Mouse (Mus musculus) limb, embryonic 10.5 days (tissue): ENCODE measurements at regions not wholly inside any gene's neighbourhood (a gene's known extent, or its start where the extent isn't known, plus 50 kb on each side); places are given as distances from the start of the nearest gene placed in this dataset.
"Not testable (repeated sequence)": the region's sequence is repeated elsewhere in the genome, so short reads cannot be mapped to it uniquely, and the experiment has no call there.

Experiments used
- DNase-seq: peaks from one replicate; pipeline ENCODE4 v3.0.0-alpha.2; 2017; ENCODE audit warnings: low spot score
- H3K27ac ChIP-seq: fragments of 300-500 bp; sonication (generic); 2 replicates; pipeline ENCODE4 v1.5.1; 2016; ENCODE audit warnings: mild to moderate bottlenecking
- H3K27me3 ChIP-seq: fragments of 300-500 bp; sonication (generic); 2 replicates; pipeline ENCODE4 v1.6.1; 2016; ENCODE audit warnings: low read depth, mild to moderate bottlenecking; ENCODE audit not compliant: poor library complexity, severe bottlenecking
- H3K36me3 ChIP-seq: fragments of 300-500 bp; sonication (generic); 2 replicates; pipeline ENCODE4 v1.6.1; 2016; ENCODE audit warnings: mild to moderate bottlenecking, moderate library complexity
- H3K4me1 ChIP-seq: fragments of 300-500 bp; sonication (generic); 2 replicates; pipeline ENCODE4 v1.6.1; 2016
- H3K4me3 ChIP-seq: fragments of 300-500 bp; sonication (generic); 2 replicates; pipeline ENCODE4 v1.5.1; 2016; ENCODE audit warnings: mild to moderate bottlenecking, moderate library complexity
- H3K9me3 ChIP-seq: fragments of 300-500 bp; sonication (generic); replicated peaks from 2 replicates; pipeline ENCODE4 v1.6.1; 2016; ENCODE audit warnings: mild to moderate bottlenecking
- WGBS: fragments of 180-500 bp; shearing (Covaris S2); methylation state at CpG from one replicate; pipeline ENCODE4 v1.1.7; 2016; 5-methylcytosine and 5-hydroxymethylcytosine counted together

- H3K27ac ChIP-seq: no peak overlapping the region
- 91% methylated on average over 1 of the region's 1 CpGs for WGBS
- DNase-seq: no peak
- no peak overlapping the region for H3K4me3 ChIP-seq
- H3K4me1 ChIP-seq: no peaks in the 10 kb centered on the region
- H3K27me3 ChIP-seq: no peaks in the 10 kb centered on the region
- no peaks in the 10 kb centered on the region for H3K36me3 ChIP-seq
- H3K9me3 ChIP-seq: no peaks in the 10 kb centered on the region
Measured at GRCm38 (mm10) chr13:18651658-18652057, 65.4 kb upstream of the Vps41 start.

DNA sequence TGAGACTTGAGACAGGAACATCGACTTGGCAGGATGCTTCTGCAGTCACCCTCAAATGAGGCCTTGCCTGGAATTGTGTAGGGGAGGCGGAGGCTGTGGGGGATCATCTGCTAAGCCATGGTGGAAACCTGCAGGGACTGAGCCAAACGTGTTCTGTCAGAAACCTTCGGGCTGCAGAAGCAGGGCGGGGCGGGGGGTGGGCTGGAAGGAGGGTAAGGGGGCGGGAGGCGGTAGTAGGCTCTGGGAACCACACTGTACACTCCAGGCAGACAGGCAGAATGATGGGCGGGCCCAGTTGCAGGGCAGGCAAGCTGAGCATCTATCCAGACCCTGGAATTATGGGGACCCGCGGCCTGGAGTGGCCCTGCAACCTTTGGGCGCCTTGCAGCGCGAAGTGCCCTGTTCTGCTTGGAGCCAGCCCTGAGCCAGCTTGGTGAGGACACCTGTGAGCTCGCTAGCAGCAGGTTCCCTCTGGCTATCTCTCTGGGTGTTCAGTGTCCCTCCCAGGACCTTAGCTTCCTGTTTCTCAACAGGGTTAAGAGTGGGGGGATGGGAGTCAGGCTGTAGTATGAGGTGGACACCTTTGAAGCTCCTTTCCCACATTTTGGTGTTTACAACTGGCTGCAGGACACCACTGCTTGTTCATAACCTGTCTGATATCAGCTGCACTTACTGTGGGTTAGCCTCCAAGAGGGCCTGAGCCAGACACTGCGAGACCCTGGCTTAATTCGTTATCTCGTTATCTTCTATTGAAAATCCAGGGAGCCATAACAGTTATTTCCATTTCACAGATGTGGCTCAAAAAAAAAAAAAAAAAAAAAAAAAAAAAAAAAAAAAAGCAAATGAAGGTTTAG, 102.1 kb upstream of the Vps41 start:
- no peaks in the 10 kb centered on the region for H3K9me3 ChIP-seq
- H3K27ac ChIP-seq: peak overlapping the region; percentile 62
- 20% methylated on average over 18 of the region's 18 CpGs for WGBS
- peak overlapping the region; percentile 39 for H3K4me3 ChIP-seq
- H3K36me3 ChIP-seq: no peaks in the 10 kb centered on the region
- H3K27me3 ChIP-seq: no peaks in the 10 kb centered on the region
- peaks cover 23% of the 10 kb centered on the region for H3K4me1 ChIP-seq
- peak; percentile 48 for DNase-seq

GRCm38 (mm10) chr13:18580718-18581550, 136.2 kb upstream of the Vps41 start:
- Histone ChIP-seq H3K27me3 (no peaks in the 10 kb centered on the region), H3K9me3 (no peaks in the 10 kb centered on the region), H3K4me3 (no peak overlapping the region), H3K27ac (no peak overlapping the region), H3K36me3 (no peaks in the 10 kb centered on the region), H3K4me1 (no peaks in the 10 kb centered on the region)
- DNase-seq: no peak
- WGBS: 63% methylated on average over 19 of the region's 19 CpGs

GRCm38 (mm10) chr13:18576016-18576415, 141.1 kb upstream of the Vps41 start:
- Histone ChIP-seq H3K27ac (no peak overlapping the region), H3K9me3 (no peaks in the 10 kb centered on the region), H3K4me1 (no peaks in the 10 kb centered on the region), H3K36me3 (no peaks in the 10 kb centered on the region), H3K27me3 (no peaks in the 10 kb centered on the region), H3K4me3 (no peak overlapping the region)
- 80% methylated on average over 4 of the region's 4 CpGs for WGBS
- no peak for DNase-seq

GRCm38 (mm10) chr13:18575599-18575998, 141.5 kb upstream of the Vps41 start:
- Histone ChIP-seq H3K27me3 (no peaks in the 10 kb centered on the region), H3K4me3 (no peak overlapping the region), H3K9me3 (no peaks in the 10 kb centered on the region), H3K4me1 (no peaks in the 10 kb centered on the region), H3K36me3 (no peaks in the 10 kb centered on the region), H3K27ac (no peak overlapping the region)
- DNase-seq: no peak
- 15% methylated on average over 5 of the region's 5 CpGs for WGBS

DNA sequence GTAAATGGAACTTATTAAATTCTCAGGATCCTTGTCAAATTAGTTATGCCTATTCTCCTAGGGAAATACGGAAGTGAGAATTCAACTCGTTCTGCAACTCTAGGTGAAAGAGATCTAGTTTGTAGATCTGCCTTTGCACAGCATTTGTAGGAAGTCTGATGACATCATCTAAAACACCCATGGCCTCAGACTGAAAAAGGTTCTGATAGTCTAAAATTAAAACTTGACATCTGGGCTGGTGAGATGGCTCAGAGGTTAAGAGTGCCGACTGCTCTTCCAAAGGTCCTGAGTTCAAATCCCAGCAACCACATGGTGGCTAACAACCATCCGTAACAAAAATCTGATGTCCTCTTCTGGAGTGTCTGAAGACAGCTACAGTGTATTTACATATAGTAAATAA, 144.5 kb upstream of the Pou6f2 start:
- 94% methylated on average over 4 of the region's 4 CpGs for WGBS
- H3K27me3 ChIP-seq: not testable (repeated sequence)

GRCm38 (mm10) chr13:18530509-18530908, 133.0 kb upstream of the Pou6f2 start:
- DNase-seq: peak; percentile 37
- WGBS: 55% methylated on average over 1 of the region's 1 CpGs
- H3K4me1 ChIP-seq: no peaks in the 10 kb centered on the region
- no peak overlapping the region for H3K27ac ChIP-seq
- no peak overlapping the region for H3K4me3 ChIP-seq
- H3K36me3 ChIP-seq: no peaks in the 10 kb centered on the region
- H3K27me3 ChIP-seq: no peaks in the 10 kb centered on the region
- H3K9me3 ChIP-seq: no peaks in the 10 kb centered on the region

More for the DNA sequence above, 144.5 kb upstream of the Pou6f2 start:
- H3K4me1 ChIP-seq, H3K9me3 ChIP-seq, DNase-seq, H3K27ac ChIP-seq, H3K36me3 ChIP-seq, H3K4me3 ChIP-seq: not testable (repeated sequence)

DNA sequence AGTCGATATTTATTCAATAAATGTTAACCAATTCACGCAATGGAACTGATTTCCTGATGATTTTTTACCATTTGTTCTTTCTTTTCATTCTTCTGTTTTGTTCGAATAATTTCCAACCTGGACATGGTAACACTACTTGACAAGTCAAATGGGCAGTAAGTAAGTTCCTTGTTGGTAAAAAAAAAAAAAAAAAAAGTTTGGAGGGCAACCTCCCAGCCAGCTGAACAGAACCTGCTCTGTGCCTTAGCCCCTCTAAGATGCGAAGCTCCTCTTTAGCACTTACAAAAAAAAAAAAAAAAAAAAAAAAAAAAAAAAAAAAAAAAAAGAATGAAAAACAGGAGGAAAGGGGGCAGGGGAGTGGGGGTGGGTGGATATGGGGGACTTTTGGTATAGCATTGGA, 100.7 kb upstream of the Pou6f2 start:
- Histone ChIP-seq H3K27ac (no peak overlapping the region), H3K27me3 (no peaks in the 10 kb centered on the region), H3K36me3 (no peaks in the 10 kb centered on the region), H3K4me3 (no peak overlapping the region), H3K9me3 (no peaks in the 10 kb centered on the region), H3K4me1 (no peaks in the 10 kb centered on the region)
- DNase-seq: no peak
- 27% methylated on average over 4 of the region's 4 CpGs for WGBS

DNA sequence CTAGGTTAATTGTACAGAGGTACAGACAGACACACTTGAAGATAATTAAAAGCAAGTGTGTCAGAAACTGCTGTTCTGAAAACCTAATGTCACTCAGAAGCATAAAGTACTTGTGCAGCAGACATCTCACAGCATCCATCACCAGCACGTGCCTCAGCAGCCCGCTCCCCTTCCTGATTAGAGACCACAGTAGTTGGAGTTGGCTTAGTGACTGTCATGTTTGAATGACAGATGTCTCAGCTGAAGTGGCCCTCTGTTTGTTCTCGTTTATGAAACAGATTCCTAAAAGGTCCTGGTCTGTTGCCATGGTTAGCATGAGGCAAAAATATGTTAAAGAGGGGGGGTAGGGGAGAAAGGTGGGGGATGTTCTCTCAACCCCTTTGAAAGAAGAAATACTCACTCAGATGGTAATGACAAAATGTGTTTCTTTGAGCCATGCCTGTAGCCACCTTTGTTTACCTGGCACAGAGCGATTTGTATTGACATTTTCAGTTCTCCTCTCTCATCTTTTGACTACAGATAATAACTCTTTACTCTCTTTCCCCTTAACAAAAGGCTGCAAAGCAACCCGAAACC, 100.2 kb upstream of the Pou6f2 start:
- Histone ChIP-seq H3K4me1 (no peaks in the 10 kb centered on the region), H3K4me3 (no peak overlapping the region), H3K36me3 (no peaks in the 10 kb centered on the region), H3K27me3 (no peaks in the 10 kb centered on the region), H3K27ac (no peak overlapping the region), H3K9me3 (no peaks in the 10 kb centered on the region)
- 22% methylated on average over 5 of the region's 5 CpGs for WGBS
- DNase-seq: no peak

- Histone ChIP-seq H3K27me3 (no peaks in the 10 kb centered on the region), H3K36me3 (no peaks in the 10 kb centered on the region), H3K4me3 (no peak overlapping the region), H3K27ac (no peak overlapping the region), H3K4me1 (no peaks in the 10 kb centered on the region), H3K9me3 (no peaks in the 10 kb centered on the region)
- DNase-seq: no peak
- 72% methylated on average over 10 of the region's 10 CpGs for WGBS
Measured at GRCm38 (mm10) chr13:18495021-18495811, 97.7 kb upstream of the Pou6f2 start.

- DNase-seq, H3K4me3 ChIP-seq, H3K27ac ChIP-seq, H3K9me3 ChIP-seq, H3K36me3 ChIP-seq, H3K4me1 ChIP-seq, H3K27me3 ChIP-seq: not testable (repeated sequence)
- WGBS: 40% methylated on average over 4 of the region's 4 CpGs
Measured at GRCm38 (mm10) chr13:18485785-18486184, 88.3 kb upstream of the Pou6f2 start.

- Histone ChIP-seq H3K9me3 (no peaks in the 10 kb centered on the region), H3K4me3 (no peak overlapping the region), H3K4me1 (no peaks in the 10 kb centered on the region), H3K27ac (no peak overlapping the region), H3K36me3 (no peaks in the 10 kb centered on the region), H3K27me3 (no peaks in the 10 kb centered on the region)
- no peak for DNase-seq
- WGBS: 91% methylated on average over 1 of the region's 1 CpGs
Measured at GRCm38 (mm10) chr13:18485080-18485479, 87.6 kb upstream of the Pou6f2 start.
